Mouse (Mus musculus): ENCODE results near the gene Dnajc21. TPM values are rescaled to one million over a fixed set of nuclear protein-coding genes. Genes with fewer than 3 reads are reported as not detected.
"Not testable (repeated sequence)": the region's sequence is repeated elsewhere in the genome, so short reads cannot be mapped to it uniquely, and the experiment has no call there.

Dnajc21 gene
- total and polyA plus RNA-seq, 2 experiments from 2014 or later: 2.3 to 7.7 TPM

DNA sequence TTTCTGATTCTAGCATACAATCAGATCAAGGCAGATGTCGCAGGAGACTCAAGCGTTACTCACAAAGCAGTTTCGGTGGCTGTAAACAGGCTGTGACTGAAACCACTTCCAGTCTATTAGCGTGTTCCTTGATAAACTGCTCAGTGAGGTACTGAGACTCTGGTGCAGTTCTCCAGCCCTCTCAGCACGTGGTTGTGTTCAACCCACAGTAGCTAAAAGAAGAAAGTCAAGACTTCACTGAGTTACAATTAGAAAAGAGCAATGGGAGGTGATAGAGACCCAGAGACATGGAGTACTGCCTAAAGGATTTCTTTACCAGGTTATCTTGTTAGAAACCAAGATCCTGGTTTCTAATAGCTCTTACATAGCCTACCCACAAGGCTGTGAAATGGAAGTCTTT is 29.3 kb upstream of the Dnajc21 start:
- H3K27me3 ChIP-seq (ENCODE audit: control insufficient read depth, insufficient read depth, low read length): no peaks in the 10 kb centered on the region
- H3K9ac ChIP-seq (replicated peaks; ENCODE audit: low read depth, low read length): no peak overlapping the region
- no peak overlapping the region for H3K4me3 ChIP-seq (ENCODE audit: low read depth, low read length)
- TF ChIP-seq EP300 (IDR thresholded peaks at IDR 0.05; ENCODE audit: low read depth) (no peak), CTCF (IDR thresholded peaks at IDR 0.05; ENCODE audit: low read depth) (no peak)
- WGBS: 62% methylated on average over 5 of the region's 5 CpGs
- H3K4me1 ChIP-seq (ENCODE audit: control insufficient read depth, insufficient read depth): no peaks in the 10 kb centered on the region
- DNase-seq (ENCODE audit: low spot score) (no peak), ATAC-seq (ENCODE audit: insufficient read depth, low read depth) (no peak)
- H3K9me3 ChIP-seq (replicated peaks; ENCODE audit: control insufficient read depth, low read length): no peaks in the 10 kb centered on the region
- no peak overlapping the region for H3K27ac ChIP-seq (ENCODE audit: low read depth)
- H3K36me3 ChIP-seq (replicated peaks; ENCODE audit: control insufficient read depth, insufficient read depth, low read length): peaks cover 6% of the 10 kb centered on the region; the same call in 1 of the 2 replicates
- H3K4me2 ChIP-seq (ENCODE audit: low read depth, low read length): no peak overlapping the region

DNA sequence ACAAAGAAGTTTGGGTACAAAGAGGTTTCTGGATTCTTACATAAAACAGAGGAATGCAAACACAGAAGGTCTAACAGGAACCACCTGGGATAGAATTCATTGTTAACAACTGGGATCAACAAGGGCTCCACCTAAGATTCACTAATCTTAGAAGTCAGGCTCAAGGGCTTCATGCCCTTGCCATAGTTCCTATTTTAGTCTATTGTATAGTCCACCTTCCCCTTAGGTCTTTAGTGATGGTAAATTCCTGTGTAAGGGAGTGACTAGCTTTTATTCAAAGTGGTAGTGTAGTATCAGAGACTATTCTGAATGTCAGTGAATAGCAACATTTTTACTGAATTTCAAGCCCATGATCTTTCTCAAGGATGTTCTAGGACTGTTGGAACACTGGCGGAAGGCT is 26.4 kb upstream of the Dnajc21 start:
- H3K4me3 ChIP-seq (ENCODE audit: low read depth, low read length); H3K27me3 ChIP-seq (ENCODE audit: control insufficient read depth, insufficient read depth, low read length); H3K27ac ChIP-seq (ENCODE audit: low read depth); DNase-seq (ENCODE audit: low spot score); H3K9me3 ChIP-seq (replicated peaks; ENCODE audit: control insufficient read depth, low read length); H3K4me1 ChIP-seq (ENCODE audit: control insufficient read depth, insufficient read depth); ATAC-seq (ENCODE audit: insufficient read depth, low read depth); H3K4me2 ChIP-seq (ENCODE audit: low read depth, low read length); H3K9ac ChIP-seq (replicated peaks; ENCODE audit: low read depth, low read length): not testable (repeated sequence)
- 87% methylated on average over 1 of the region's 1 CpGs for WGBS
- peaks cover 20% of the 10 kb centered on the region for H3K36me3 ChIP-seq (replicated peaks; ENCODE audit: control insufficient read depth, insufficient read depth, low read length)

DNA sequence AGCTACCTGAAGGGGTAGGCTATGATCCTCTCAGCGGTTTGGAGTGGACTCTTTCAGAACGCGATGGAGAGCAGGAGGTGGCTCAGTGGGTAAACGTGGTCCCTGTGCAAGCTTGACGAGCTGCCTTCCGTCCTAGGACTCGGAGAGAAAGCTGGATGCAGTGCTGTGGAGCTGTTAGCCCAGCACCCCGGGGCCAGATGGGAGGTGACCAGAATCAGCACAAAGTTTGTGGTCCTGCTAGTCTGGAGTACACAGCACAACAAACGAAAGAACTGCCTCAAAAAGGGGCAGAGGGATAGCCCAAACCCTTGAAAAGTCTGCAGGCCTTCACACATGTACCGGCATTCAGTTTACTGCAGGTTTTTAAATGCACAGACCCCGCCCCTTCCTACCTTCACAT is 25.6 kb upstream of the Dnajc21 start:
- TF ChIP-seq CTCF (IDR thresholded peaks at IDR 0.05; ENCODE audit: low read depth): no peak
- TF ChIP-seq EP300 (IDR thresholded peaks at IDR 0.05; ENCODE audit: low read depth): no peak
- 83% methylated on average over 11 of the region's 11 CpGs for WGBS

DNA sequence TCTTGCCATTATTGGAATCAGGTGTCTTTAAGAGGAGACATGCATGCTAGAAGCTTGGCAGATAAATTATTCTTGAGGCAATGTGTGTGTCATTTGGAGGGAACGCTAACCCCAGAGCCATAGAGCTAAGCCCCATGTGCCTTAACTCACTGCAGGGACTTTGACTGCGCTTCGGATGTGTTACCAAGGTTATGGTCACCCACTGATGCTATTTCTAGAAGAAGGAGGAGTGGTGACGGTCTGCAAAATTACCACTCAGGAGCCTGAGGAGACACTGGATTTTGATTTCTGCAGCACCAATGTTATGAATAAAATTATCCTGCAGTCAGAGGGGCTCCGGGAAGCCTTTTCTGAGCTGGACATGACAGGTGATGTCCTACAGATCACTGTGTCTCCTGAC is 19.8 kb upstream of the Dnajc21 start:
- no peak overlapping the region for H3K9ac ChIP-seq (replicated peaks; ENCODE audit: low read depth, low read length)
- H3K4me1 ChIP-seq (ENCODE audit: control insufficient read depth, insufficient read depth): peaks cover 12% of the 10 kb centered on the region
- H3K9me3 ChIP-seq (replicated peaks; ENCODE audit: control insufficient read depth, low read length): no peaks in the 10 kb centered on the region
- TF ChIP-seq CTCF (IDR thresholded peaks at IDR 0.05; ENCODE audit: low read depth): no peak
- no peak for TF ChIP-seq EP300 (IDR thresholded peaks at IDR 0.05; ENCODE audit: low read depth)
- 81% methylated on average over 5 of the region's 5 CpGs for WGBS
- ATAC-seq (ENCODE audit: insufficient read depth, low read depth) (no peak), DNase-seq (ENCODE audit: low spot score) (no peak)
- H3K27ac ChIP-seq (ENCODE audit: low read depth): no peak overlapping the region
- H3K4me3 ChIP-seq (ENCODE audit: low read depth, low read length): no peak overlapping the region
- H3K36me3 ChIP-seq (replicated peaks; ENCODE audit: control insufficient read depth, insufficient read depth, low read length): peaks cover 29% of the 10 kb centered on the region
- H3K27me3 ChIP-seq (ENCODE audit: control insufficient read depth, insufficient read depth, low read length): no peaks in the 10 kb centered on the region
- H3K4me2 ChIP-seq (ENCODE audit: low read depth, low read length): no peak overlapping the region

More for the DNA sequence above, 25.6 kb upstream of the Dnajc21 start:
- Histone ChIP-seq H3K4me3 (ENCODE audit: low read depth, low read length) (no peak overlapping the region), H3K27ac (ENCODE audit: low read depth) (no peak overlapping the region), H3K9me3 (replicated peaks; ENCODE audit: control insufficient read depth, low read length) (no peaks in the 10 kb centered on the region), H3K4me1 (ENCODE audit: control insufficient read depth, insufficient read depth) (no peaks in the 10 kb centered on the region), H3K4me2 (ENCODE audit: low read depth, low read length) (no peak overlapping the region), H3K27me3 (ENCODE audit: control insufficient read depth, insufficient read depth, low read length) (no peaks in the 10 kb centered on the region), H3K36me3 (replicated peaks; ENCODE audit: control insufficient read depth, insufficient read depth, low read length) (peaks cover 20% of the 10 kb centered on the region), H3K9ac (replicated peaks; ENCODE audit: low read depth, low read length) (no peak overlapping the region)
- DNase-seq (ENCODE audit: low spot score) (no peak), ATAC-seq (ENCODE audit: insufficient read depth, low read depth) (no peak)

DNA sequence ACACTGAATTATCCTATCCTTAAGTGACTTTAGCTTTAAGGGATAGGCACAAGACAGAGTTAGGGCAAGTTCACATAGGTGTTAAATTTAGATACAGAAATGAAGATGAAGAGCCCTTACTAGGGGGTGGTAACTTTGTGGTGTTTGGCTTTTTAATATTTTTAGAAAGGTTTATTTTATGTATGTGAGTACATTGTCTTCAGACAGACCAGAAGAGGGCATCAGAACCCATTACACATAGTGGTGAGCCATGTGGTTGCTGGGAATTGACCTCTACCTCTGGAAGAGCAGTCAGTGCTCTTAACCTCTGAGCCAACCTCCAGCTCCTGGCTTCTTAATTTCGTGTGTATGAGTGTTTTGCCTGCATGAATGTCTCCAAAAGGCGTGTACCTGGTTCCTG is 16.9 kb upstream of the Dnajc21 start:
- Histone ChIP-seq H3K9me3 (replicated peaks; ENCODE audit: control insufficient read depth, low read length) (no peaks in the 10 kb centered on the region), H3K4me3 (ENCODE audit: low read depth, low read length) (no peak overlapping the region), H3K27me3 (ENCODE audit: control insufficient read depth, insufficient read depth, low read length) (no peaks in the 10 kb centered on the region), H3K9ac (replicated peaks; ENCODE audit: low read depth, low read length) (no peak overlapping the region), H3K4me1 (ENCODE audit: control insufficient read depth, insufficient read depth) (peaks cover 17% of the 10 kb centered on the region), H3K27ac (ENCODE audit: low read depth) (no peak overlapping the region), H3K36me3 (replicated peaks; ENCODE audit: control insufficient read depth, insufficient read depth, low read length) (peaks cover 31% of the 10 kb centered on the region), H3K4me2 (ENCODE audit: low read depth, low read length) (no peak overlapping the region)
- ATAC-seq (ENCODE audit: insufficient read depth, low read depth) (no peak), DNase-seq (ENCODE audit: low spot score) (no peak)
- TF ChIP-seq CTCF (IDR thresholded peaks at IDR 0.05; ENCODE audit: low read depth) (no peak), EP300 (IDR thresholded peaks at IDR 0.05; ENCODE audit: low read depth) (no peak)
- WGBS: 55% methylated on average over 2 of the region's 2 CpGs

DNA sequence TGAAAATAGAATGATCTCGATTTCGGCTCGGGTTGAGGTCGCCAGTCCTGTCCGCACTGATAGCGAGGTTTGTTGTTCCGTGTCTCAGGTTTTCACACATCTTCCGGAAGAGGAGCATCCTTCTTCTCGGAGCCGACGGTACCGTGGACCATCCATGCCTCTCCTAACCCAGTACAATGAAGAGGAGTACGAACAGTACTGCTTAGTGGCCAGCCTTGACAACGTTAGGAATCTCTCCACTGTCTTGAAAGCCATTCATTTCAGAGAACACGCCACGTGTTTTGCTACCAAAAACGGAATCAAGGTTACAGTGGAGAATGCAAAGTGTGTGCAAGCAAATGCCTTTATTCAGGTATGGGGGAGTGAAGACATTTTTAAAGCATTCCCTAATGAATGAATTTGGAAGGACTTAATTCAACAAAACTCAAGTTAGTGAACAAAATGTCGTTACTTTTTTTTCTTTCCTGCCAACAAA is 16.1 kb upstream of the Dnajc21 start:
- Histone ChIP-seq H3K27me3 (ENCODE audit: control insufficient read depth, insufficient read depth, low read length) (no peaks in the 10 kb centered on the region), H3K9ac (replicated peaks; ENCODE audit: low read depth, low read length) (peak overlapping the region; percentile 85), H3K9me3 (replicated peaks; ENCODE audit: control insufficient read depth, low read length) (no peaks in the 10 kb centered on the region), H3K4me3 (ENCODE audit: low read depth, low read length) (peak overlapping the region; percentile 98), H3K4me2 (ENCODE audit: low read depth, low read length) (peak overlapping the region; percentile 83), H3K27ac (ENCODE audit: low read depth) (peak overlapping the region; percentile 47), H3K4me1 (ENCODE audit: control insufficient read depth, insufficient read depth) (peaks cover 17% of the 10 kb centered on the region), H3K36me3 (replicated peaks; ENCODE audit: control insufficient read depth, insufficient read depth, low read length) (peaks cover 32% of the 10 kb centered on the region)
- TF ChIP-seq EP300 (IDR thresholded peaks at IDR 0.05; ENCODE audit: low read depth) (no peak), CTCF (IDR thresholded peaks at IDR 0.05; ENCODE audit: low read depth) (no peak)
- DNase-seq (ENCODE audit: low spot score): no peak
- no peak for ATAC-seq (ENCODE audit: insufficient read depth, low read depth)
- WGBS: 1% methylated on average over 18 of the region's 18 CpGs

All from heart, postnatal 0 days (tissue).